Mouse (Mus musculus) embryo, embryonic 10 days (tissue): Measurements from ENCODE around the gene Atp6ap1.

ENCODE experiments used
- DNase-seq: peaks from one replicate; pipeline ENCODE4 v3.0.0-alpha.2; 2015; ENCODE audit warnings: low spot score

Gene Atp6ap1

GRCm38 (mm10) chrX:74304867-74305700 lies 8.2 kb downstream of the Atp6ap1 start, which contains the start of gene Gdi1:
Gene Gdi1, plus strand, starts transcription at chrX:74304998.
- peak; percentile 75 for DNase-seq

GRCm38 (mm10) chrX:74312540-74313464 lies 15.9 kb downstream of the Atp6ap1 start, which contains the start of gene Fam50a:
Gene Fam50a, plus strand, starts transcription at chrX:74313033.
- peak; percentile 95 for DNase-seq

GRCm38 (mm10) chrX:74328725-74329161 lies 31.8 kb downstream of the Atp6ap1 start, which contains the start of gene Plxna3:
Gene Plxna3, plus strand, starts transcription at chrX:74329066.
- peak; percentile 65 for DNase-seq

- no peak for DNase-seq
Observed at GRCm38 (mm10) chrX:74329215-74329671, 32.3 kb downstream of the Atp6ap1 start.

GRCm38 (mm10) chrX:74330166-74330930 lies 33.5 kb downstream of the Atp6ap1 start:
- DNase-seq, result no peak

GRCm38 (mm10) chrX:74352645-74353466 lies 56.0 kb downstream of the Atp6ap1 start:
- DNase-seq, result no peak

- peak; percentile 84 for DNase-seq
Observed at GRCm38 (mm10) chrX:74353467-74353770, 56.5 kb downstream of the Atp6ap1 start, which contains the start of gene Lage3. Gene Lage3, minus strand, starts transcription at chrX:74353618.
